Mouse (Mus musculus) heart, embryonic 16.5 days (tissue): ENCODE results near the gene Shroom3. TPM values are rescaled to one million over a fixed set of nuclear protein-coding genes. Genes with fewer than 3 reads are reported as not detected.
A peak's percentile ranks its signal among the peaks of the same experiment; 100 is the strongest.

ENCODE experiments used
- ATAC-seq: fragments of 200-750 bp; cut with Nextera tagmentation; replicated peaks from 2 replicates; pipeline ENCODE4 v1.8.0; 2017; ENCODE audit warnings: moderate number of reproducible peaks; ENCODE audit not compliant: insufficient read depth, low FRiP score; ENCODE audit errors: extremely low read depth
- H3K27ac ChIP-seq: fragments of 300-500 bp; sonication (generic); 2 replicates; pipeline ENCODE4 v1.5.1; 2014; ENCODE audit warnings: mild to moderate bottlenecking, low read length, control low read depth, moderate library complexity
- H3K27me3 ChIP-seq: fragments of 300-500 bp; sonication (generic); 2 replicates; pipeline ENCODE4 v1.6.1; 2014; ENCODE audit warnings: low read length, mixed read lengths; ENCODE audit not compliant: control insufficient read depth, insufficient read depth
- H3K36me3 ChIP-seq: fragments of 300-500 bp; sonication (generic); 2 replicates; pipeline ENCODE4 v1.6.1; 2014; ENCODE audit not compliant: control insufficient read depth, insufficient read depth
- H3K4me1 ChIP-seq: fragments of 300-500 bp; sonication (generic); 2 replicates; pipeline ENCODE4 v1.6.1; 2014; ENCODE audit warnings: low read length, mixed read lengths; ENCODE audit not compliant: control insufficient read depth, insufficient read depth
- H3K4me2 ChIP-seq: fragments of 300-500 bp; sonication (generic); 2 replicates; pipeline ENCODE4 v1.6.1; 2014; ENCODE audit warnings: low read depth, mild to moderate bottlenecking, control low read depth, low read length
- H3K4me3 ChIP-seq: fragments of 300-500 bp; sonication (generic); 2 replicates; pipeline ENCODE4 v1.5.1; 2014; ENCODE audit warnings: mild to moderate bottlenecking, control low read depth, low read length
- H3K9ac ChIP-seq: fragments of 300-500 bp; sonication (generic); 2 replicates; pipeline ENCODE4 v1.6.1; 2014; ENCODE audit warnings: low read length, control low read depth
- H3K9me3 ChIP-seq: fragments of 300-500 bp; sonication (generic); replicated peaks from 2 replicates; pipeline ENCODE4 v1.6.1; 2016; ENCODE audit warnings: low read length; ENCODE audit not compliant: control insufficient read depth
- WGBS: fragments of 180-500 bp; shearing (Covaris S2); extraction: QIAGEN DNeasy Blood & Tissue Kit; methylation state at CpG from one replicate; pipeline ENCODE4 v1.1.7; 2014; 5-methylcytosine and 5-hydroxymethylcytosine counted together
- polyA plus RNA-seq: library from polyadenylated mRNA; unstranded; fragments of >200 nt; fragmentation: Nextera tagmentation; extraction: Ambion mirVana; gene quantifications from 2 replicates; pipeline ENCODE4 v1.2.1, GENCODE M21; 2015

Gene Shroom3
- polyA plus RNA-seq, 1 experiment from 2014 or later, result 11.7 TPM

- H3K27ac ChIP-seq, result no peak overlapping the region
- no peaks in the 10 kb centered on the region for H3K9me3 ChIP-seq
- no peak overlapping the region for H3K9ac ChIP-seq
- no peaks in the 10 kb centered on the region for H3K27me3 ChIP-seq
- H3K4me2 ChIP-seq, result no peak overlapping the region
- 83% methylated on average over 8 of the region's 8 CpGs for WGBS
- H3K4me3 ChIP-seq, result no peak overlapping the region
- peaks cover 45% of the 10 kb centered on the region for H3K36me3 ChIP-seq
- H3K4me1 ChIP-seq, result peaks cover 17% of the 10 kb centered on the region
- ATAC-seq, result no peak
These were observed 270.6 kb downstream of the Shroom3 start for GRCm38 (mm10) chr5:92953865-92954264.

GRCm38 (mm10) chr5:92954323-92954722, 271.1 kb downstream of the Shroom3 start:
- Histone ChIP-seq H3K9ac (no peak overlapping the region), H3K9me3 (no peaks in the 10 kb centered on the region), H3K4me3 (no peak overlapping the region), H3K36me3 (peaks cover 45% of the 10 kb centered on the region), H3K4me1 (peaks cover 22% of the 10 kb centered on the region), H3K27me3 (no peaks in the 10 kb centered on the region), H3K4me2 (no peak overlapping the region), H3K27ac (no peak overlapping the region)
- 27% methylated on average over 10 of the region's 10 CpGs for WGBS
- peak; percentile 47; the same call in 1 of the 2 replicates for ATAC-seq

GRCm38 (mm10) chr5:92954827-92955475, 271.7 kb downstream of the Shroom3 start:
- ATAC-seq, result 0 out of 2 replicates have a peak, but pooled peaks have one; percentile 23
- 42% methylated on average over 6 of the region's 6 CpGs for WGBS

GRCm38 (mm10) chr5:92959287-92959686, 276.1 kb downstream of the Shroom3 start:
- H3K4me1 ChIP-seq, result peaks cover 48% of the 10 kb centered on the region
- WGBS, result 46% methylated on average over 10 of the region's 10 CpGs
- H3K36me3 ChIP-seq, result peaks cover 19% of the 10 kb centered on the region

More at GRCm38 (mm10) chr5:92954827-92955475, 271.7 kb downstream of the Shroom3 start:
- H3K4me2 ChIP-seq, result no peak overlapping the region
- peak overlapping the region; percentile 42; the same call in 1 of the 2 replicates for H3K27ac ChIP-seq
- peaks cover 28% of the 10 kb centered on the region for H3K4me1 ChIP-seq
- no peaks in the 10 kb centered on the region for H3K27me3 ChIP-seq
- H3K9me3 ChIP-seq, result no peaks in the 10 kb centered on the region
- no peak overlapping the region for H3K4me3 ChIP-seq
- H3K9ac ChIP-seq, result no peak overlapping the region; the same call in 1 of the 2 replicates
- H3K36me3 ChIP-seq, result peaks cover 45% of the 10 kb centered on the region

GRCm38 (mm10) chr5:92959708-92960107, 276.5 kb downstream of the Shroom3 start:
- Histone ChIP-seq H3K4me2 (peak overlapping the region; percentile 43), H3K27ac (peak overlapping the region; percentile 95), H3K9me3 (no peaks in the 10 kb centered on the region), H3K4me3 (no peak overlapping the region), H3K9ac (peak overlapping the region; percentile 50), H3K4me1 (peaks cover 48% of the 10 kb centered on the region), H3K36me3 (peaks cover 20% of the 10 kb centered on the region), H3K27me3 (no peaks in the 10 kb centered on the region)
- 22% methylated on average over 9 of the region's 9 CpGs for WGBS
- 0 out of 2 replicates have a peak, but pooled peaks have one; percentile 15 for ATAC-seq

More at GRCm38 (mm10) chr5:92959287-92959686, 276.1 kb downstream of the Shroom3 start:
- no peaks in the 10 kb centered on the region for H3K9me3 ChIP-seq
- peak overlapping the region; percentile 95 for H3K27ac ChIP-seq
- ATAC-seq, result no peak
- H3K4me2 ChIP-seq, result peak overlapping the region; percentile 43
- peak overlapping the region; percentile 50 for H3K9ac ChIP-seq
- no peak overlapping the region for H3K4me3 ChIP-seq
- no peaks in the 10 kb centered on the region for H3K27me3 ChIP-seq

- ATAC-seq, result no peak
- H3K4me1 ChIP-seq, result peaks cover 41% of the 10 kb centered on the region
These were observed 278.1 kb downstream of the Shroom3 start for GRCm38 (mm10) chr5:92961353-92961752.

GRCm38 (mm10) chr5:92961770-92962231, 278.6 kb downstream of the Shroom3 start:
- peaks cover 41% of the 10 kb centered on the region for H3K4me1 ChIP-seq
- WGBS, result 27% methylated on average over 7 of the region's 7 CpGs
- no peaks in the 10 kb centered on the region for H3K9me3 ChIP-seq
- peak overlapping the region; percentile 35 for H3K9ac ChIP-seq
- no peak overlapping the region for H3K4me3 ChIP-seq
- peak overlapping the region; percentile 17 for H3K4me2 ChIP-seq
- ATAC-seq, result peak; percentile 83
- H3K36me3 ChIP-seq, result peaks cover 19% of the 10 kb centered on the region
- no peaks in the 10 kb centered on the region for H3K27me3 ChIP-seq
- H3K27ac ChIP-seq, result peak overlapping the region; percentile 95

More at GRCm38 (mm10) chr5:92961353-92961752, 278.1 kb downstream of the Shroom3 start:
- H3K27me3 ChIP-seq, result no peaks in the 10 kb centered on the region
- no peak overlapping the region for H3K4me3 ChIP-seq
- H3K9me3 ChIP-seq, result no peaks in the 10 kb centered on the region
- H3K4me2 ChIP-seq, result peak overlapping the region; percentile 9
- H3K9ac ChIP-seq, result 0 out of 2 replicates have a peak overlapping the region, but pooled peaks have one; percentile 26
- peak overlapping the region; percentile 95 for H3K27ac ChIP-seq
- peaks cover 18% of the 10 kb centered on the region for H3K36me3 ChIP-seq
- WGBS, result 53% methylated on average over 11 of the region's 11 CpGs

- H3K36me3 ChIP-seq, result peaks cover 18% of the 10 kb centered on the region; the same call in 1 of the 2 replicates
- no peaks in the 10 kb centered on the region for H3K9me3 ChIP-seq
- no peak overlapping the region for H3K4me2 ChIP-seq
- no peaks in the 10 kb centered on the region for H3K27me3 ChIP-seq
- H3K4me1 ChIP-seq, result peaks cover 24% of the 10 kb centered on the region
- ATAC-seq, result no peak
- 72% methylated on average over 13 of the region's 13 CpGs for WGBS
- no peak overlapping the region for H3K4me3 ChIP-seq
- no peak overlapping the region for H3K27ac ChIP-seq
- no peak overlapping the region for H3K9ac ChIP-seq
These were observed 281.5 kb downstream of the Shroom3 start for GRCm38 (mm10) chr5:92964691-92965090.

GRCm38 (mm10) chr5:92967143-92967542, 283.9 kb downstream of the Shroom3 start:
- 65% methylated on average over 9 of the region's 9 CpGs for WGBS
- H3K27ac ChIP-seq, result no peak overlapping the region
- H3K4me3 ChIP-seq, result no peak overlapping the region
- no peaks in the 10 kb centered on the region for H3K9me3 ChIP-seq
- no peak overlapping the region for H3K9ac ChIP-seq
- peaks cover 4% of the 10 kb centered on the region for H3K4me1 ChIP-seq
- H3K4me2 ChIP-seq, result no peak overlapping the region
- peaks cover 18% of the 10 kb centered on the region; the same call in 1 of the 2 replicates for H3K36me3 ChIP-seq
- no peak for ATAC-seq
- no peaks in the 10 kb centered on the region for H3K27me3 ChIP-seq
